Mouse (Mus musculus) ES-E14 (cell line): ENCODE measurements around the gene Tmem60. TPM values are rescaled to one million over a fixed set of nuclear protein-coding genes. Genes with fewer than 3 reads are reported as not detected.
A peak's percentile ranks its signal among the peaks of the same experiment; 100 is the strongest.

ENCODE experiments used
- DNase-seq: peaks from one replicate; pipeline ENCODE4 v3.0.0-alpha.2; 2013; ENCODE audit warnings: low read depth, low spot score
- H3K27ac ChIP-seq: 2 replicates; pipeline ENCODE4 v1.5.1; 2012; ENCODE audit warnings: low read depth, mild to moderate bottlenecking, low read length, moderate library complexity, mixed read lengths; ENCODE audit not compliant: poor library complexity, insufficient read depth, severe bottlenecking
- H3K36me3 ChIP-seq: 2 replicates; pipeline ENCODE4 v1.6.1; 2012; ENCODE audit warnings: mild to moderate bottlenecking, low read length, moderate library complexity, mixed read lengths; ENCODE audit not compliant: control insufficient read depth, poor library complexity, insufficient read depth, severe bottlenecking
- H3K4me1 ChIP-seq, 2 experiments: fragments of 150-350 bp in 1 of 2; sonication (generic) in 1 of 2; 2 replicates each; pipeline ENCODE4 v1.6.1; 2012; ENCODE audit warnings: low read length in 2 of 2, mild to moderate bottlenecking in 1 of 2, mixed read lengths in 1 of 2; ENCODE audit not compliant: control insufficient read depth in 2 of 2, insufficient read depth in 2 of 2, poor library complexity in 1 of 2
- H3K4me3 ChIP-seq, 2 experiments: fragments of 150-350 bp in 1 of 2; sonication (generic) in 1 of 2; 2 replicates each; pipeline ENCODE4 v1.5.1; 2012; ENCODE audit warnings: low read length in 2 of 2, low read depth in 1 of 2, mild to moderate bottlenecking in 1 of 2, mixed read lengths in 1 of 2; ENCODE audit not compliant: insufficient read depth in 1 of 2, poor library complexity in 1 of 2, severe bottlenecking in 1 of 2
- H3K9ac ChIP-seq: 2 replicates; pipeline ENCODE4 v1.6.1; 2012; ENCODE audit warnings: low read depth, mild to moderate bottlenecking, low read length, mixed read lengths; ENCODE audit not compliant: poor library complexity, insufficient read depth, severe bottlenecking
- H3K9me3 ChIP-seq: fragments of 150-350 bp; sonication (generic); 2 replicates; pipeline ENCODE4 v1.6.1; 2012; ENCODE audit warnings: low read depth, mild to moderate bottlenecking, low read length; ENCODE audit not compliant: control insufficient read depth, insufficient read depth
- CHD2 ChIP-seq: IDR thresholded peaks from 2 replicates; pipeline ENCODE4 v1.6.1; 2014; ENCODE audit warnings: mild to moderate bottlenecking, low read depth, low read length, inconsistent platforms
- HCFC1 ChIP-seq: IDR thresholded peaks from 2 replicates; pipeline ENCODE4 v1.6.1; 2012; ENCODE audit warnings: low read length, inconsistent platforms, borderline replicate concordance; ENCODE audit not compliant: insufficient read depth
- MAFK ChIP-seq: IDR thresholded peaks from 2 replicates; pipeline ENCODE4 v1.6.1; 2014; ENCODE audit warnings: mild to moderate bottlenecking, low read depth, low read length, inconsistent platforms; ENCODE audit not compliant: insufficient read depth
- ZC3H11A ChIP-seq: IDR thresholded peaks from 2 replicates; pipeline ENCODE4 v1.6.1; 2012; ENCODE audit warnings: low read depth, mild to moderate bottlenecking, inconsistent platforms, low read length, borderline replicate concordance
- ZNF384 ChIP-seq: IDR thresholded peaks from 2 replicates; pipeline ENCODE4 v1.6.1; 2012; ENCODE audit warnings: low read depth, low read length, inconsistent platforms
- in situ Hi-C, 2 experiments: fragments of 600-800 bp; cut with MboI; formaldehyde crosslinking; loops; one replicate each; pipeline ENCODE4 v1.15.1; 2025; ENCODE audit warnings: low sequenced_read_pairs in 2 of 2, inconsistent platforms in 1 of 2; ENCODE audit not compliant: unreplicated experiment in 2 of 2
- total RNA-seq: library from RNA; depleted of rRNA; stranded (reverse); fragments of 300-350 nt; gene quantifications from 2 replicates; pipeline ENCODE4 v1.2.3, GENCODE M21; 2012; rRNA removed

Tmem60 gene
- 16.5 and 19.1 TPM in 2 replicates for total RNA-seq

DNA sequence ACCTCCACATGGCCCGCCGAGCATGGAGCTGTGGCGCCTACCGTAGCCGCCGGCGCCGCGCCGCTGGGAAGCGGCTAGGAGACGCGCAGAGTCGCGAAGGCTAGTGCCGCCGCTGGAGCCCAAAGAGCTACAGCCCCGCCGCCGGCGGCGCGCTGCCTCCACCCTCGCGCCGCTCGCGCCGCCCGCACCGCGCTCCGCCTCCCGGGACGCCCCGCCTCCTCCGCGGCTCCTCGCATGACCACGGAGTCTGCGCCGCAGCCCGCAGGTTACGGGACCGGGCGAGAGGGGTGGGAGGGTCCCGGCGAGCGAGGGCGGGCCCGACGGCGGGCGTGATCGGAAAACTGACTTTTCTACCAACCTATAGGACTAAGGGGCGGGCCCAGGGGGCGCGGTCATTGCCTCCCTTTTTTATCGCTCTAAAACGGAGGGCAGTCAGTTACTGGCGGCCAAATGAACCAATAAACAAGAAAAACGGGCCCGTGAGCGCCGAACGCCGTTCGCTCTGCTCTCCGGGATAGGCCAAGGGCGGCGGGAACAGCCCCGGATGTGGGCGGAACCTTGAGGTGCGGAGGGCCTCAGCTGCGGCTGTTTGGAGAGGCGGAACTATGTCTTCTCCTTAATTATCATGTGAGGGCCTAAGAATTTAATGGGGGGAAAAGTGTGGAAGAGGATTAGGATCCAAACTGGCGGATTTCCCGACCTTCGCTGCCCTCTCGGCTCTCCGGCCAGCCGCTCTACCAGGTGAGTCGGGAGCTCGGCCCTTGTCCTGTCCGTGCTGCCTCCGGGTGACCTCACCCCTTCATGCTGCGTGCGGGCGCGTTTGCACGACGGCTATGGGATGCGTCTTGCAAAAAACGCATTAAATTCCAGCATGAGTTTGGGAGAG is at the start of gene Tmem60, which contains the start of gene Phtf2:
Gene Tmem60 (plus strand): TSS at position 277 of the 886 bp plus-strand sequence.
Gene Phtf2 (minus strand): TSS at position 210 of the 886 bp plus-strand sequence.
- Histone ChIP-seq H3K9ac (peak within 1 kb of the TSS; percentile 91), H3K4me3 (peak within 1 kb of the TSS; percentile 90 to 91), H3K9me3 (no peaks in the 10 kb centered on the region), H3K36me3 (no peaks in the 10 kb centered on the region), H3K4me1 (peaks cover 0 to 7% of the 10 kb centered on the region in 2 experiments; a peak in 2 of 4 replicates), H3K27ac (peak within 1 kb of the TSS; percentile 72)
- peak; percentile 99 for DNase-seq
- in situ Hi-C loops = no loop called here
- TF ChIP-seq CHD2 (peak; percentile 73), ZNF384 (no peak), ZC3H11A (no peak), MAFK (no peak), HCFC1 (peak; percentile 60; the same call in 1 of the 2 replicates)

DNA sequence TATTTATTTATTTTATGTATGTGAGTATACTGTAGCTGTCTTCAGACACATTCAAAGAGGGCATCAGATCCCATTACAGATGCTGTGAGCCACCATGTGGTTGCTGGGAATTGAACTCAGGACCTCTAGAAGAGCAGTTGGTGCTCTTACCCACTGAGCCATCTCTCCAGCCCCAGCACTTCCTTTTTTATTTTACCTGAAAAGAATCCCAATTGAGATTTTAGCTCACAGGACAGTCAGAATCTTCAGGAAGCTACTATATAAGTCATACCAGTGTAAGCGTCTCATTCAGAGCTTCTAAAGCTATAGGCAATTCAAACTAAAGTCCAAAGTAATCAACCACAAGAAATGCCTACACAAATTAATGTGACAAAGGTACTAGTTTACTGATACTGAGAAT is 47.6 kb upstream of the Tmem60 start:
- Histone ChIP-seq H3K36me3 (peaks cover 3% of the 10 kb centered on the region; the same call in 1 of the 2 replicates), H3K9ac (no peak overlapping the region), H3K4me1 (no peaks in the 10 kb centered on the region), H3K9me3 (no peaks in the 10 kb centered on the region), H3K4me3 (no peak overlapping the region), H3K27ac (no peak overlapping the region)
- DNase-seq = no peak
- in situ Hi-C loops = no loop called here
- TF ChIP-seq HCFC1 = no peak
- TF ChIP-seq CHD2 = no peak
- TF ChIP-seq ZC3H11A = no peak

DNA sequence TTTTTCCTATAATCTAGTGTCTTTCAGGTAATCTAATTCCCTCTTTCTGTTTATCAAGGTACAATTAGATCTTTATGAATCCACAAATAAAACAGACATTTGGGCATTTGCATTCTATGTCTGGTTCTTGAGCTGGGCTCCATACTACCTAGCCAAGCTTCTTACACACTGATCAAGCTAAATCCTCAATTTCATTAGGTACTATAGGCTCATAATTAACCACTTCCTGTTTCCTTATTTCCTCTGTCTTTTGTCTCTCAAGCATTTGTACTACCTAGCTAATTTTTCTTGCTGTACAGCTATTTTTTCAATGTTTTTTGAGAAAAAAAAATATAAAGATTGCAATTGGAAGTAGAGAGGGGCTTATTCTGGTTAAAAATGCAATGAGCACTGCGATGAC is 44.9 kb upstream of the Tmem60 start:
- TF ChIP-seq ZC3H11A (no peak), ZNF384 (no peak), MAFK (no peak), HCFC1 (no peak)
- Histone ChIP-seq H3K4me1 (no peaks in the 10 kb centered on the region), H3K4me3 (no peak overlapping the region), H3K36me3 (peaks cover 3% of the 10 kb centered on the region; the same call in 1 of the 2 replicates), H3K9me3 (no peaks in the 10 kb centered on the region), H3K27ac (no peak overlapping the region), H3K9ac (no peak overlapping the region)
- in situ Hi-C loops = no loop called here
- DNase-seq = no peak

DNA sequence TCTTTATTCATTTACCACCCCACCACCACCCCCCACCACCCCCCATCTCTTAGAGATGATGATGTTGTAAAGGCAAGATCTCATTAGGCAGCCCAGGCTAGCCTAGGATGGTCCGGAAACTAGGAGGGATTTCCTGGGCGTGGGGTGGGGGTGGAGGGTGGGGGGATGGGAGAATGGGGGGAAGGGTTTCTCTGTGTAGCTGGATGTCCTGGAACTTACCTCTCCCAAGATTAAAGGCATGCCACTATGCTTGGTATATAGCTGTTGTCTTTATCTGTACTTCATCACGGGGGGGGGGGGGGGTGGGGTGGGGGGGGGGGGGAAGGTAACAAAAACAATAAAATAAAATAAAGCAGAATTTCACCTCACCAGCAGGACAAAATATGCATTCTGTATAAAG is 38.6 kb upstream of the Tmem60 start:
- Histone ChIP-seq H3K4me3 (no peak overlapping the region), H3K9ac (no peak overlapping the region), H3K36me3 (no peaks in the 10 kb centered on the region), H3K4me1 (peaks cover 0 to 2% of the 10 kb centered on the region in 2 experiments; a peak in 2 of 4 replicates), H3K9me3 (no peaks in the 10 kb centered on the region), H3K27ac (no peak overlapping the region)
- in situ Hi-C loops = no loop called here
- no peak for DNase-seq
- TF ChIP-seq ZNF384 (no peak), ZC3H11A (no peak), HCFC1 (no peak), MAFK (no peak), CHD2 (no peak)

DNA sequence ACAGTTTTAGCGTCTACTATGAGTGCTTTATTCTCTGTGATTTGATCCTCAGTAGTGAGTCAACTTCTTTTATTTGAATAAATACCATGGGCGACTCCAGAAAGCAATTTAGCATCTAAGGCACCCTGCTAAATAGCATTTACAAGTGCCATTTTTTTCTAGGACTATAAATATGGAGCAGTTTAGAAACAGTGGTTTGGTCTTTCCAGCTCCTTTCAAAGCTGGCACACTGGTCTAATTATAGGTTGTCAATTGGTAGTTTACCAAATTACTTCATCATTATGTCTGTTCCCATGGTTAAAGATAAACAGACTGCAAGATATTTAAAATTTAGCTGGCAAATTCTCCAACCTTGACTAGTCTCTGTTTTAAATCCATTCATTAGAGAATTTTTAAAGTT is 38.2 kb upstream of the Tmem60 start:
- H3K36me3 ChIP-seq = no peaks in the 10 kb centered on the region
- no peak overlapping the region for H3K4me3 ChIP-seq
- H3K9ac ChIP-seq = no peak overlapping the region
- H3K4me1 ChIP-seq = peaks cover 0 to 2% of the 10 kb centered on the region in 2 experiments; a peak in 2 of 4 replicates
- in situ Hi-C loops = no loop called here
- no peak for TF ChIP-seq HCFC1
- TF ChIP-seq ZNF384 = no peak
- TF ChIP-seq MAFK = no peak
- no peak for TF ChIP-seq ZC3H11A
- TF ChIP-seq CHD2 = no peak
- H3K27ac ChIP-seq = no peak overlapping the region
- no peaks in the 10 kb centered on the region for H3K9me3 ChIP-seq
- no peak for DNase-seq
